Mouse (Mus musculus) hindbrain, embryonic 11.5 days (tissue): ENCODE data around the gene AC124502.3. TPM values are rescaled to one million over a fixed set of nuclear protein-coding genes. Genes with fewer than 3 reads are reported as not detected.

ENCODE experiments used
- ATAC-seq: fragments of 200-750 bp; cut with Nextera tagmentation; 2 replicates; pipeline ENCODE4 v1.8.0; 2017; ENCODE audit warnings: mild to moderate bottlenecking, moderate TSS enrichment, moderate library complexity; ENCODE audit not compliant: low FRiP score
- DNase-seq: peaks from one replicate; pipeline ENCODE4 v3.0.0-alpha.2; 2015; ENCODE audit warnings: low spot score
- H3K27ac ChIP-seq: fragments of 300-500 bp; sonication (generic); 2 replicates; pipeline ENCODE4 v1.5.1; 2014; ENCODE audit warnings: mild to moderate bottlenecking, low read depth, low read length
- H3K27me3 ChIP-seq: fragments of 300-500 bp; sonication (generic); 2 replicates; pipeline ENCODE4 v1.6.1; 2014; ENCODE audit warnings: mild to moderate bottlenecking, low read length, moderate library complexity, mixed read lengths; ENCODE audit not compliant: control insufficient read depth, insufficient read depth
- H3K36me3 ChIP-seq: fragments of 300-500 bp; sonication (generic); 2 replicates; pipeline ENCODE4 v1.6.1; 2014; ENCODE audit warnings: mild to moderate bottlenecking, low read length, moderate library complexity, mixed read lengths; ENCODE audit not compliant: control insufficient read depth, insufficient read depth
- H3K4me1 ChIP-seq: fragments of 300-500 bp; sonication (generic); replicated peaks from 2 replicates; pipeline ENCODE4 v1.6.1; 2014; ENCODE audit warnings: low read length, mixed read lengths; ENCODE audit not compliant: control insufficient read depth, insufficient read depth
- H3K4me2 ChIP-seq: fragments of 300-500 bp; sonication (generic); replicated peaks from 2 replicates; pipeline ENCODE4 v1.6.1; 2014; ENCODE audit warnings: mild to moderate bottlenecking, low read depth, low read length
- H3K4me3 ChIP-seq: fragments of 300-500 bp; sonication (generic); 2 replicates; pipeline ENCODE4 v1.5.1; 2014; ENCODE audit warnings: low read depth, low read length
- H3K9ac ChIP-seq: fragments of 300-500 bp; sonication (generic); 2 replicates; pipeline ENCODE4 v1.6.1; 2014; ENCODE audit warnings: low read depth, low read length
- H3K9me3 ChIP-seq: fragments of 300-500 bp; sonication (generic); 2 replicates; pipeline ENCODE4 v1.6.1; 2016; ENCODE audit warnings: low read length; ENCODE audit not compliant: control insufficient read depth
- WGBS: fragments of 180-500 bp; shearing (Covaris S2); extraction: QIAGEN DNeasy Blood & Tissue Kit; methylation state at CpG from one replicate; pipeline ENCODE4 v1.1.7; 2014; 5-methylcytosine and 5-hydroxymethylcytosine counted together
- polyA plus RNA-seq: library from polyadenylated mRNA; unstranded; fragments of >200 nt; fragmentation: Nextera tagmentation; extraction: Ambion mirVana; gene quantifications from 2 replicates; pipeline ENCODE4 v1.2.1, GENCODE M21; 2014

AC124502.3 gene
- polyA plus RNA-seq, 1 experiment from 2014 or later = 2.3 TPM

DNA sequence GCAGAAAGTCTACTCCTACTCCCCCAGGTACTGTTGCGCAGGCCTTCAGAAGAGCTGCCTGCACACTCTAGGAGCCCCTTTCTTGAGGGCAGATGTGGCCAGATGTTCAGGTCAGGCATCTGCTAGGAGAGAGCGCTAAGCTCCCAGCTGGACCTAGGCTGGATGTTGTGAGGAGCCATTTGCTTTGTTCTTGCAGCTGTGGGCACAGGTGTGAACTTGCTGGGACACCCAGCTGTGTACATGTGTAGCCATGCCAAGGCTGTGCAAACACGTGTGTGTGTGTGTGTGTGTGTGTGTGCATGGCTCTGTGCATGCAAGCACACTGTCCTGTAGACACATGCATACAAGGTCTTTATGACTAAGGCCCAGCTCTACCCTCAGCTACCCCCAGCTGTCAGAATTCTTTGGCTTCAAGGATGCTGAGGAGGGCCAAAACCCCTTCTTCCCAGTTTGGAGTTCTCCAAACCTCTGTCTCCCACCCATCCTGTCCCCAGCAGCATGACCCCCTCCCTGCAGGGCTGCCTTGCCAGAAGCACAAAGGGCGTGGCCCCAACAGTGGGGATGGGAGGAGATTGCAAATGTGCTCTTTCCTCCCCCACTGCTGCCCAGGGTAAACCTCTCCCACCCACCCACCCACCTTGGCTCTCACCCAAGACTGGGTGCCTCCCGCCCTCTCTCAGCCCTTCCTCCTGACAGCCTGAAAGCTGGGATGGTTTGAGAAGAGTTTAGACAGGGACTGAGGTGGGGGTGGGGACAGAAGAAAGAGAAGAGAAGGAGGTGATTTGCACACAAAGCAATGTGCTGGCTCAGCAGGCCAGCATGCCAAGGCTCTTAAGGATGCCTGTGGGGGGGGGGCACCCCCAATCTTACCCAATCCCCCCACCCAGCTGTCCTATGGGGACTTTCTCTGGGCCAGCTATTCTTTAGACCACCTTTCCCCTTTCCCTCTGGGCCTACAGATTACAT is 22.0 kb downstream of the AC124502.3 start:
- DNase-seq (no peak), ATAC-seq (no peak)
- Histone ChIP-seq H3K9ac (no peak overlapping the region), H3K36me3 (no peaks in the 10 kb centered on the region), H3K4me3 (no peak overlapping the region), H3K4me2 (no peak overlapping the region), H3K27ac (no peak overlapping the region), H3K27me3 (no peaks in the 10 kb centered on the region), H3K4me1 (peaks cover 7% of the 10 kb centered on the region), H3K9me3 (no peaks in the 10 kb centered on the region)
- WGBS = 36% methylated on average over 5 of the region's 5 CpGs

DNA sequence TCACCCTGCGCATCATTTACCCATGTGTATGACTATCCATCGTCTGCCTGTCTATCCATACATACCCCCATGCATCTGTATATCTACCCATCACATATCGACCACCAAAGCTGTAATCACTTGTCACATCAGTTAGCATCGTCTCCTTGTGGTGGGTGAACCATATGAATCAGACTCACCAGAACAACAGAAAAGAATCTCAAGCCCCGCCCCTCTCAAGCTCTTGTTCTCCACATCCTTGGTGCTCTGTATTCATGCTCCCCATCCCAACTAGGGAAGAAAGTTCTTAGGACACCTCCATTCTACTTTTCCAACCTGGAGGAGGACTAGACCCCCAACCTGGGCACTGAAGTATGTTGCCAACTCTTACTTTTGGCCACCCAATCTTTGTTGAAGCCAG is 23.4 kb downstream of the AC124502.3 start:
- no peak overlapping the region for H3K9ac ChIP-seq
- DNase-seq (no peak), ATAC-seq (no peak)
- no peak overlapping the region for H3K4me3 ChIP-seq
- H3K9me3 ChIP-seq = no peaks in the 10 kb centered on the region
- H3K27ac ChIP-seq = no peak overlapping the region
- H3K27me3 ChIP-seq = peaks cover 3% of the 10 kb centered on the region
- H3K4me2 ChIP-seq = no peak overlapping the region
- H3K36me3 ChIP-seq = no peaks in the 10 kb centered on the region
- H3K4me1 ChIP-seq = peaks cover 9% of the 10 kb centered on the region
- 85% methylated on average over 5 of the region's 5 CpGs for WGBS

DNA sequence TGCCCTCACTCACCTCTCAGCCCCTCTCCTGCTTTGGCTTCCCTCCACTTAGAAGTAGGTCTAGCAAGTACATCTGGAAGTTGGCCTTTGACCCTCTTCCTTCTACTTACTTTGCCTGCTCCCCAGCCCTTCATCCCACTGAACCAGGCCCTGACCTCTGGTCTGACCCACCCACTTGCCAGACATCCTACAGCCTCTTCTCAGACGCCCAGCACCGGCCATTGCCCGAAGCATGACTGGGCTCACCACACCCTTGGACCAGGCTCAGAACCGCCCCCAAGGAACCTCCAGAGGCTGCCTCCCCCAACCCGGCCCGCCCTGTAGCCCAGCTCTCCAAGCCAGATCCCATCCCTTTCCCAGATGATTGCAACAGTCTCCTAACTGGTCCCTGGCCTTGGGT is 23.8 kb downstream of the AC124502.3 start:
- H3K27ac ChIP-seq = no peak overlapping the region
- peaks cover 5% of the 10 kb centered on the region for H3K27me3 ChIP-seq
- no peak overlapping the region for H3K4me2 ChIP-seq
- no peak for DNase-seq
- H3K36me3 ChIP-seq = no peaks in the 10 kb centered on the region
- peaks cover 13% of the 10 kb centered on the region for H3K4me1 ChIP-seq
- H3K4me3 ChIP-seq = no peak overlapping the region
- no peaks in the 10 kb centered on the region for H3K9me3 ChIP-seq
- 64% methylated on average over 6 of the region's 6 CpGs for WGBS
- ATAC-seq = no peak
- 0 out of 2 replicates have a peak overlapping the region, but pooled peaks have one; percentile 2 for H3K9ac ChIP-seq

- H3K9me3 ChIP-seq = no peaks in the 10 kb centered on the region
- H3K27me3 ChIP-seq = peaks cover 22% of the 10 kb centered on the region
- no peak overlapping the region for H3K9ac ChIP-seq
- ATAC-seq (no peak), DNase-seq (no peak)
- no peak overlapping the region for H3K27ac ChIP-seq
- peaks cover 24% of the 10 kb centered on the region for H3K4me1 ChIP-seq
- H3K4me3 ChIP-seq = no peak overlapping the region
- no peak overlapping the region for H3K4me2 ChIP-seq
- 75% methylated on average over 7 of the region's 7 CpGs for WGBS
- no peaks in the 10 kb centered on the region for H3K36me3 ChIP-seq
Measured at GRCm38 (mm10) chr19:5065104-5065503, 26.4 kb downstream of the AC124502.3 start.

DNA sequence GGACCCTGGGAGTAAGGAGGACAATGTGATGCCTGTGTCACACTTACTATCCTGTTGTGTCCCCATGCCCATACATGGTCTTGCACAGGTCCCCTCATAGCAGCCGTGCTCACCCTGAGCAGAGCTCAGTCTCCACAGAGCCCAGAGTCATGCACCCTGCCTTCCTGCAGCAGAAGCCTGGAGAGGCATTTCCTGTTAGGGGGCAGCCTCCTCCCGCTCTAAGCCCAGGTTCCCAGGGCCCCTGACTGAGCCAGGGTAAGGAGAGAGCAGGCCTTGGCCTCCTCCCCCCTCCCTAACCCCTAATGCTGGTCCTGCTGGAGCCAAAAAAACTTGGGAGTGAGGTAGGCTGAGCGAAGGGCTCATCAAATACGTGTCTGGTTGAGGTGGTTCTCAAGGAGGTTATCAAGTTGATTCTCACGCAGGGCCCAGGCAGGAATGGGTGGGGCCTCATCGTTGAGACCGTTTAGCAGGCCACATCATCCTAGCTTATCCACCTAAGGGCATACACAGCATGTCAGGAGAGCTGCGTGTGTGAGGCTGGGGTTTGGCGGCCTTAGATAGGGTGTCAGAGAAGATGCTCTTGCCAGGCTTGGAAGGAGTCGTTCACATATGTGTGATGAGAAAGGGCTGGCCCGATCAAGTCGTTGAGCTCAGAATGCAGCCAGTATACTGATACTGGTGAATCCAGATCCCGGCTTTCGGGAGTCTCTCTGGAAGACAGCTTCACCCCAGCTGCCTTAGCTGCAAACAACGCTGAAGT is 28.5 kb downstream of the AC124502.3 start:
- Histone ChIP-seq H3K36me3 (no peaks in the 10 kb centered on the region), H3K4me2 (peak overlapping the region; percentile 91), H3K4me1 (peaks cover 32% of the 10 kb centered on the region), H3K9ac (peak overlapping the region; percentile 62; the same call in 1 of the 2 replicates), H3K4me3 (peak overlapping the region; percentile 35), H3K27ac (no peak overlapping the region), H3K27me3 (peaks cover 22% of the 10 kb centered on the region), H3K9me3 (no peaks in the 10 kb centered on the region)
- DNase-seq (peak; percentile 47), ATAC-seq (no peak)
- 12% methylated on average over 15 of the region's 15 CpGs for WGBS

DNA sequence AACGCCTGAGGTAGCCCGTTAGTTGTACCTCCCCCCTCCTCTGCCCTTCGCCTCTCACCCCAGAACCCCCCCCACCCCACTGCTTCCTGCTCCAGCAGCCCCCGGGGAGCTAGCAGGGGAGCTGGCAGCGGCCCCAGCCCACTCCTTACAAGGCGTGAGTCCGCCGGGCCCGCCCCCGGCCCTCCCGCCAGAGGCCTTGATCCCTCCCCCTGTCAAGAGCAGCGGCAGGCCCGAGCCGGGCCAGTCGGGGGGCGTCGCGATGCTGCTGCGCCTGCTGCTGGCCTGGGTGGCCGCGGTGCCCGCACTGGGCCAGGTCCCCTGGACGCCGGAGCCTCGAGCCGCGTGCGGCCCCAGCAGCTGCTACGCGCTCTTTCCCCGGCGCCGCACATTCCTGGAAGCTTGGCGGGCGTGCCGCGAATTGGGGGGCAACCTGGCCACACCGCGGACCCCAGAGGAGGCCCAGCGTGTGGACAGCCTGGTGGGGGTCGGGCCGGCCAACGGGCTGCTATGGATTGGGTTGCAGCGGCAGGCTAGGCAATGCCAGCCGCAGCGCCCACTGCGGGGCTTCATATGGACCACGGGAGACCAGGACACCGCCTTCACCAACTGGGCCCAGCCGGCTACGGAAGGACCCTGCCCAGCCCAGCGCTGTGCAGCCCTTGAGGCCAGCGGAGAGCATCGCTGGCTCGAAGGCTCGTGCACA is 29.3 kb downstream of the AC124502.3 start, which contains the start of gene Cd248:
TSS of gene Cd248 (plus strand) at position 212 of the 703 bp plus-strand sequence.
- no peak within 1 kb of the TSS for H3K27ac ChIP-seq

DNA sequence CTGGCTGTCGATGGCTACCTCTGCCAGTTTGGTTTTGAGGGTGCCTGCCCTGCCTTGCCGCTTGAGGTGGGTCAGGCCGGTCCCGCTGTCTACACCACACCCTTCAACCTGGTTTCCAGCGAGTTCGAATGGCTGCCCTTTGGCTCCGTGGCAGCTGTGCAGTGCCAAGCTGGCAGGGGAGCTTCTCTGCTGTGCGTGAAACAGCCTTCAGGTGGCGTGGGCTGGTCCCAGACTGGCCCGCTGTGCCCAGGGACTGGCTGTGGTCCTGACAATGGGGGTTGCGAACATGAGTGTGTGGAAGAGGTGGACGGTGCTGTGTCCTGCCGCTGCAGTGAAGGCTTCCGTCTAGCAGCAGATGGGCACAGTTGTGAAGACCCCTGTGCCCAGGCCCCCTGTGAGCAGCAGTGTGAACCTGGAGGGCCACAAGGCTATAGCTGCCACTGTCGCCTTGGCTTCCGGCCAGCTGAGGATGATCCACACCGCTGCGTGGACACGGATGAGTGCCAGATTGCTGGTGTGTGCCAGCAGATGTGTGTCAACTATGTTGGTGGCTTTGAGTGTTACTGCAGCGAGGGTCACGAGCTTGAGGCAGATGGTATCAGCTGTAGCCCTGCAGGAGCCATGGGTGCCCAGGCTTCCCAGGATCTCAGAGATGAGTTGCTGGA is 30.0 kb downstream of the AC124502.3 start:
- H3K4me1 ChIP-seq = peaks cover 32% of the 10 kb centered on the region
- H3K27ac ChIP-seq = no peak overlapping the region
- H3K9ac ChIP-seq = peak overlapping the region; percentile 62
- DNase-seq = peak; percentile 48
- H3K9me3 ChIP-seq = no peaks in the 10 kb centered on the region
- no peak for ATAC-seq
- no peaks in the 10 kb centered on the region for H3K36me3 ChIP-seq
- H3K4me2 ChIP-seq = peak overlapping the region; percentile 91
- peaks cover 22% of the 10 kb centered on the region for H3K27me3 ChIP-seq
- 37% methylated on average over 21 of the region's 21 CpGs for WGBS
- peak overlapping the region; percentile 35 for H3K4me3 ChIP-seq

More for the DNA sequence above, 29.3 kb downstream of the AC124502.3 start, which contains the start of gene Cd248:
- peaks cover 22% of the 10 kb centered on the region for H3K27me3 ChIP-seq
- no peaks in the 10 kb centered on the region for H3K36me3 ChIP-seq
- DNase-seq (peak; percentile 67), ATAC-seq (no peak)
- H3K4me2 ChIP-seq = peak within 1 kb of the TSS; percentile 91
- H3K9ac ChIP-seq = peak within 1 kb of the TSS; percentile 62
- H3K4me3 ChIP-seq = peak within 1 kb of the TSS; percentile 35
- under 1% methylated on average over 47 of the region's 56 CpGs for WGBS
- no peaks in the 10 kb centered on the region for H3K9me3 ChIP-seq
- H3K4me1 ChIP-seq = peaks cover 32% of the 10 kb centered on the region

- no peak overlapping the region for H3K9ac ChIP-seq
- H3K4me1 ChIP-seq = peaks cover 32% of the 10 kb centered on the region
- 87% methylated on average over 5 of the region's 5 CpGs for WGBS
- H3K27me3 ChIP-seq = peaks cover 22% of the 10 kb centered on the region
- H3K27ac ChIP-seq = no peak overlapping the region
- ATAC-seq = no peak
- H3K4me2 ChIP-seq = peak overlapping the region; percentile 14; the same call in 1 of the 2 replicates
- no peaks in the 10 kb centered on the region for H3K36me3 ChIP-seq
- no peak for DNase-seq
- no peaks in the 10 kb centered on the region for H3K9me3 ChIP-seq
- H3K4me3 ChIP-seq = no peak overlapping the region
Measured at GRCm38 (mm10) chr19:5069486-5069885, 30.8 kb downstream of the AC124502.3 start.
